Mouse (Mus musculus): ENCODE measurements around the gene B4galt2. TPM values are rescaled to one million over a fixed set of nuclear protein-coding genes. Genes with fewer than 3 reads are reported as not detected.

The B4galt2 gene
- polyA plus RNA-seq, 1 experiment from 2014 or later, result 18.2 TPM

DNA sequence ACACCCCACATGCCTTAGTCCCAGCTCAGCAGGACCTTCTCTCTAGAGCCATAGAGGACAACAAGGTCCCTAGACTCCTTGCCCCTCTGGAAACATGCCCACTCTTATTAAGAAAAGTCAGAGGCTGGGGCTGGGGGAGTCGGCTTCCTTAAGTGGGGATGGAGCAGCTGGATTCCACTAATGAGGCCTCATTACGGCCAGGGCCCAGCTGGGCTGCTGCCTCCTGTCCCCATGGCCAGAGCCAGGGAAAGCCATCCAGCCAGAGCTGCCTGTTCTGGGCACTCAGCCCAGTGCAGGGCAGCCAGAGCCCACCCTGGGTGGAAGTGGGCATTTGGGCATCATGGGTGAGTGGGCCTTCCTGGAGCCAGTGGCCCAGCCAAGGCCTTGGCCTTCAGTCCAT, 36.3 kb downstream of the B4galt2 start:
- ATAC-seq (replicated peaks; ENCODE audit: low FRiP score, low read depth) (no peak), DNase-seq (ENCODE audit: low spot score) (no peak)
- H3K36me3 ChIP-seq (ENCODE audit: insufficient read depth, low read length), result no peaks in the 10 kb centered on the region

DNA sequence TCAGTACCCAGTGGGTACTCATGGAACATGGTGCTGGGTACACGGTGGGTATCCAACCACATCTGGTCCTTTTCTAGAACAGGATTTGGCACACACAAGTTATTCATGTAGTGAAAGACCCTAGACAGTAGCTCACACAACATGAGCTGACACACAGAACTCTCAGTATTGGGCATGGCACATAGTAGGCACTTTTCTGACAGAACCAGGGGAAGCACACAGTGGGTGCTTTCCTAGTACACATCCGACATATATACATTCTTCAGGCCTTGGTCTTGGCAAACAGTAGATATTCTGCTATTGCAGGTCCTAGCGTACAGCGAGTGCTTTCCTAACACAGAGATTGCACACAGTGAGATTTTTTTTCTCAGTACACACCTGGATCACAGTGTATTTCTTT, 37.0 kb downstream of the B4galt2 start:
- Histone ChIP-seq H3K4me2 (ENCODE audit: low read length) (no peak overlapping the region), H3K9ac (ENCODE audit: low read depth, low read length) (no peak overlapping the region), H3K9me3 (replicated peaks; ENCODE audit: low read length) (no peaks in the 10 kb centered on the region), H3K4me1 (replicated peaks; ENCODE audit: insufficient read depth, low read length) (no peaks in the 10 kb centered on the region), H3K27me3 (ENCODE audit: insufficient read depth, low read length) (no peaks in the 10 kb centered on the region), H3K36me3 (ENCODE audit: insufficient read depth, low read length) (no peaks in the 10 kb centered on the region), H3K27ac (no peak overlapping the region), H3K4me3 (replicated peaks; ENCODE audit: low read depth, low read length) (no peak overlapping the region)
- no peak for DNase-seq (ENCODE audit: low spot score)
- TF ChIP-seq CTCF (IDR thresholded peaks at IDR 0.05; ENCODE audit: low read depth), result no peak
- WGBS, result 97% methylated on average over 4 of the region's 4 CpGs
- no peak for ATAC-seq (replicated peaks; ENCODE audit: low FRiP score, low read depth)

More for the DNA sequence above, 36.3 kb downstream of the B4galt2 start:
- H3K9me3 ChIP-seq (replicated peaks; ENCODE audit: low read length), result no peaks in the 10 kb centered on the region
- 30% methylated on average over 2 of the region's 2 CpGs for WGBS
- no peak for TF ChIP-seq CTCF (IDR thresholded peaks at IDR 0.05; ENCODE audit: low read depth)
- H3K27me3 ChIP-seq (ENCODE audit: insufficient read depth, low read length), result no peaks in the 10 kb centered on the region
- H3K9ac ChIP-seq (ENCODE audit: low read depth, low read length), result no peak overlapping the region
- H3K27ac ChIP-seq, result no peak overlapping the region
- no peak overlapping the region for H3K4me2 ChIP-seq (ENCODE audit: low read length)
- H3K4me1 ChIP-seq (replicated peaks; ENCODE audit: insufficient read depth, low read length), result no peaks in the 10 kb centered on the region
- no peak overlapping the region for H3K4me3 ChIP-seq (replicated peaks; ENCODE audit: low read depth, low read length)

DNA sequence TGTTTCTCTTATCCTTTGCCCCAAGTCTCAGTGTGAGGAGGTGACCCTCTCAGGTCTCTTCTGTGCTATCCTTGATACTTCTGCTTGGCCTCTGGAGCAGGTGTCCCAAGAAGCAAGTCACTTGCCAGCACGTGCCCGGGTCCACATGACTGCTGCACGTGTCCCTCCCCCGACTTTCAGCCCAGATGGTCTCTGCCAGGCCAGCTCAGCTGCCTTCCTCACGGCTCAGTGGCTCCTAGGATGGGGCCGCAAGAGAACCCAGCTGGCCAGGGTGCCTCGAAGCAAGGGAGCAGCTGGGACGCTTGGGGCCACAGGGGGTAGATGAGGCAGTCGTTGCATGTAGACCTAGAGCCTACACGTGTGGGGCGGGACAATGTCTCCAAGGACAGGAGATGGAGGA, 38.0 kb downstream of the B4galt2 start:
- no peak for ATAC-seq (replicated peaks; ENCODE audit: low FRiP score, low read depth)
- H3K4me1 ChIP-seq (replicated peaks; ENCODE audit: insufficient read depth, low read length), result no peaks in the 10 kb centered on the region
- H3K36me3 ChIP-seq (ENCODE audit: insufficient read depth, low read length), result no peaks in the 10 kb centered on the region
- TF ChIP-seq CTCF (IDR thresholded peaks at IDR 0.05; ENCODE audit: low read depth), result no peak
- H3K27ac ChIP-seq, result no peak overlapping the region
- peak; percentile 29 for DNase-seq (ENCODE audit: low spot score)
- no peaks in the 10 kb centered on the region for H3K9me3 ChIP-seq (replicated peaks; ENCODE audit: low read length)
- H3K9ac ChIP-seq (ENCODE audit: low read depth, low read length), result no peak overlapping the region
- no peak overlapping the region for H3K4me3 ChIP-seq (replicated peaks; ENCODE audit: low read depth, low read length)
- 47% methylated on average over 11 of the region's 11 CpGs for WGBS
- H3K27me3 ChIP-seq (ENCODE audit: insufficient read depth, low read length), result no peaks in the 10 kb centered on the region
- H3K4me2 ChIP-seq (ENCODE audit: low read length), result no peak overlapping the region

DNA sequence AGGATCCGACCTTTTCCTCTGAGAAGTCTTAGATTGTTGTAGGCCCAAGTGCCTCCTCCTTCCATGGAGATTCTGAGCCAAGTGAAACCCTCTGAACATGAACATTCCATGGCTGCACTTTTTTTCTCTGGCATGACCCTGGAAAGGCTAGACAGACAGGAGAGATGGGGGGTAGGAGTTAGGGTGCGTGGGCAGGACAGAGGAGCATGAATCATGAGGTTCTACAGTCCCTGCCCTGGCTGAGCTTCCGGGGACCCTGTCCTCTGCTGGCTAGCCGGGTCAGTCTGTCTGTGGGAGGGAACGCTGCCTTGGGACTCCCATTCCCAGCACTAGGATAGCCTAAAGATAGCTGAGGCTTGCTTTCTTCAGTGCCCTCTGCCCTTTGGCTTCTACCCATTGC, 38.8 kb downstream of the B4galt2 start:
- Histone ChIP-seq H3K4me3 (replicated peaks; ENCODE audit: low read depth, low read length) (no peak overlapping the region), H3K4me2 (ENCODE audit: low read length) (no peak overlapping the region), H3K9me3 (replicated peaks; ENCODE audit: low read length) (no peaks in the 10 kb centered on the region), H3K4me1 (replicated peaks; ENCODE audit: insufficient read depth, low read length) (peaks cover 2% of the 10 kb centered on the region; the same call in 1 of the 2 replicates), H3K27ac (no peak overlapping the region), H3K27me3 (ENCODE audit: insufficient read depth, low read length) (no peaks in the 10 kb centered on the region), H3K36me3 (ENCODE audit: insufficient read depth, low read length) (no peaks in the 10 kb centered on the region), H3K9ac (ENCODE audit: low read depth, low read length) (no peak overlapping the region)
- no peak for TF ChIP-seq CTCF (IDR thresholded peaks at IDR 0.05; ENCODE audit: low read depth)
- WGBS, result 55% methylated on average over 5 of the region's 5 CpGs
- DNase-seq (ENCODE audit: low spot score) (peak; percentile 44), ATAC-seq (replicated peaks; ENCODE audit: low FRiP score, low read depth) (no peak)

DNA sequence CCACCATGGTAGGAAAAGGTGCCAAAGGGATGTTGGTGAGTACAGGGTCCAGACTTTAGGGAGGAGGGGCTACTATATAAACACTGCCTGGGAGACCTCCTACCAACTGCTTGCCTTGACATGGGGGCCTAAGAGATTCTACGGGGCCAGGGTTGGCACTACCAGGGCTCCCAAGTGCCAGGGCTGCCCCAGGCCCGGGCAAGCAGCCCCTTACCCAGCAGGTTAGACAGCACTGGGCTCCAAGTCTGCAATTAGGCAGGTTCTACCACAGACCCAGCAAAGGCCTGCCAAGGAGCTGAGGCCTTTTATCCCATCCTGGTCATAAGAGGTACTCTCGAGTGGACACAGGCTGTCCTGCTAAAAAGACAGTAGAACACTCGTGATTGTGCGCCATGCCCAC, 40.2 kb downstream of the B4galt2 start:
- Histone ChIP-seq H3K9ac (ENCODE audit: low read depth, low read length) (no peak overlapping the region), H3K36me3 (ENCODE audit: insufficient read depth, low read length) (no peaks in the 10 kb centered on the region), H3K4me3 (replicated peaks; ENCODE audit: low read depth, low read length) (no peak overlapping the region), H3K4me1 (replicated peaks; ENCODE audit: insufficient read depth, low read length) (peaks cover 3% of the 10 kb centered on the region; the same call in 1 of the 2 replicates), H3K27ac (no peak overlapping the region), H3K4me2 (ENCODE audit: low read length) (no peak overlapping the region), H3K27me3 (ENCODE audit: insufficient read depth, low read length) (no peaks in the 10 kb centered on the region), H3K9me3 (replicated peaks; ENCODE audit: low read length) (no peaks in the 10 kb centered on the region)
- ATAC-seq (replicated peaks; ENCODE audit: low FRiP score, low read depth), result no peak
- no peak for TF ChIP-seq CTCF (IDR thresholded peaks at IDR 0.05; ENCODE audit: low read depth)
- WGBS, result 91% methylated on average over 5 of the region's 5 CpGs
- DNase-seq (ENCODE audit: low spot score), result no peak

DNA sequence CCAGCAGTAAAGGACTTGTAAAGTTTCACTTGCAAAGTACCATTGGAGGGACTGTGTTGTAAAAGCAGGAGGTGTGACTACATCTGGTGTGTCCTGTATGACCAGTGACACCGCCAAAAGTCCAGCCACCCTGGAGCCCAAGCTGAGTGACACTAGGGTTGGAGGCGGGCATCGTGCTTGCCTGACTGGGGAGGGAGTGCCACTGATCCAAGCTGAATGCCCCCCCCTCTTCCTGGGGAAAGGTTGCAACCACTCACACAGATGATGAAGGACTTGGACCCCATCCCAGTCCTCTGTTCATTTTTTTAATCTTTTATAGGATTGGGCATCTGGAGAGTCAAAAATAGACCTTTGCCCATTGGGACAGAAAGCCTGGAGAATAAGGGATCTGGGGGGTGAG, 41.7 kb downstream of the B4galt2 start:
- no peaks in the 10 kb centered on the region for H3K9me3 ChIP-seq (replicated peaks; ENCODE audit: low read length)
- peaks cover 9% of the 10 kb centered on the region; the same call in 1 of the 2 replicates for H3K4me1 ChIP-seq (replicated peaks; ENCODE audit: insufficient read depth, low read length)
- H3K4me2 ChIP-seq (ENCODE audit: low read length), result no peak overlapping the region
- no peak for TF ChIP-seq CTCF (IDR thresholded peaks at IDR 0.05; ENCODE audit: low read depth)
- DNase-seq (ENCODE audit: low spot score) (no peak), ATAC-seq (replicated peaks; ENCODE audit: low FRiP score, low read depth) (no peak)
- H3K36me3 ChIP-seq (ENCODE audit: insufficient read depth, low read length), result no peaks in the 10 kb centered on the region
- no peaks in the 10 kb centered on the region for H3K27me3 ChIP-seq (ENCODE audit: insufficient read depth, low read length)
- H3K9ac ChIP-seq (ENCODE audit: low read depth, low read length), result no peak overlapping the region
- no peak overlapping the region for H3K27ac ChIP-seq
- WGBS, result 48% methylated on average over 3 of the region's 3 CpGs
- H3K4me3 ChIP-seq (replicated peaks; ENCODE audit: low read depth, low read length), result no peak overlapping the region

DNA sequence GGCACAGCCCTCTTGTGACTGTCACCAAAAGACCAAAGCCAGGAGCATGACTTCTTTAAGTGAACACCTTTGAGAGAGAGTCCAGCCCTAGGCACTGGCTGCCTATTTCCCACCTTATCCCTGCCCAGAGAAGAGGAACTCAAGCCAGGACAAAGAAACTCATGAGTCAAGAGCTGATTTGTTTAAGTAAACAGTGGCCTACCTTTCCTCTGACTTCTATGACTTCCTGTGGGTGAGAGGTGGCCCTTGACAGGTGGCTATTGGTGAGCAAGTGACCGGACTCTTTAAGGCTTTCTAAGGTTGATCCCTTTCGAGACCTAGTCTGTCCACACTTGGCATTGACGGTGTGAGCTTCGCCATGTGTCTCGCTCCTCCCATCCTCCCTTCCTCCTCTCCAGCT, 42.5 kb downstream of the B4galt2 start:
- 79% methylated on average over 5 of the region's 5 CpGs for WGBS
- Histone ChIP-seq H3K36me3 (ENCODE audit: insufficient read depth, low read length) (no peaks in the 10 kb centered on the region), H3K9me3 (replicated peaks; ENCODE audit: low read length) (no peaks in the 10 kb centered on the region), H3K4me1 (replicated peaks; ENCODE audit: insufficient read depth, low read length) (peaks cover 9% of the 10 kb centered on the region; the same call in 1 of the 2 replicates), H3K4me3 (replicated peaks; ENCODE audit: low read depth, low read length) (no peak overlapping the region), H3K27ac (no peak overlapping the region), H3K9ac (ENCODE audit: low read depth, low read length) (no peak overlapping the region), H3K27me3 (ENCODE audit: insufficient read depth, low read length) (no peaks in the 10 kb centered on the region), H3K4me2 (ENCODE audit: low read length) (no peak overlapping the region)
- ATAC-seq (replicated peaks; ENCODE audit: low FRiP score, low read depth) (no peak), DNase-seq (ENCODE audit: low spot score) (no peak)
- no peak for TF ChIP-seq CTCF (IDR thresholded peaks at IDR 0.05; ENCODE audit: low read depth)
